Mouse (Mus musculus) midbrain, embryonic 10.5 days (tissue): ENCODE measurements around the gene Rpl37. TPM values are rescaled to one million over a fixed set of nuclear protein-coding genes. Genes with fewer than 3 reads are reported as not detected.

ENCODE experiments used
- DNase-seq: peaks from one replicate; pipeline ENCODE4 v3.0.0-alpha.2; 2017; ENCODE audit warnings: low spot score
- H3K27ac ChIP-seq: fragments of 300-500 bp; sonication (generic); replicated peaks from 2 replicates; pipeline ENCODE4 v1.5.1; 2016; ENCODE audit warnings: mild to moderate bottlenecking
- H3K27me3 ChIP-seq: fragments of 300-500 bp; sonication (generic); 2 replicates; pipeline ENCODE4 v1.6.1; 2016; ENCODE audit warnings: low read depth, mild to moderate bottlenecking; ENCODE audit not compliant: poor library complexity, severe bottlenecking
- H3K36me3 ChIP-seq: fragments of 300-500 bp; sonication (generic); 2 replicates; pipeline ENCODE4 v1.6.1; 2016; ENCODE audit warnings: mild to moderate bottlenecking, moderate library complexity
- H3K4me1 ChIP-seq: fragments of 300-500 bp; sonication (generic); 2 replicates; pipeline ENCODE4 v1.6.1; 2016
- H3K4me3 ChIP-seq: fragments of 300-500 bp; sonication (generic); 2 replicates; pipeline ENCODE4 v1.5.1; 2016; ENCODE audit warnings: mild to moderate bottlenecking, moderate library complexity
- H3K9me3 ChIP-seq: fragments of 300-500 bp; sonication (generic); replicated peaks from 2 replicates; pipeline ENCODE4 v1.6.1; 2016; ENCODE audit warnings: mild to moderate bottlenecking
- WGBS: fragments of 180-500 bp; shearing (Covaris S2); methylation state at CpG from one replicate; pipeline ENCODE4 v1.1.7; 2016; 5-methylcytosine and 5-hydroxymethylcytosine counted together
- polyA plus RNA-seq: library from polyadenylated mRNA; unstranded; fragments of >200 nt; fragmentation: Nextera tagmentation; extraction: Ambion mirVana; gene quantifications from 2 replicates; pipeline ENCODE4 v1.2.1, GENCODE M21; 2016

The Rpl37 gene
- polyA plus RNA-seq = 382 and 459 TPM in 2 replicates

DNA sequence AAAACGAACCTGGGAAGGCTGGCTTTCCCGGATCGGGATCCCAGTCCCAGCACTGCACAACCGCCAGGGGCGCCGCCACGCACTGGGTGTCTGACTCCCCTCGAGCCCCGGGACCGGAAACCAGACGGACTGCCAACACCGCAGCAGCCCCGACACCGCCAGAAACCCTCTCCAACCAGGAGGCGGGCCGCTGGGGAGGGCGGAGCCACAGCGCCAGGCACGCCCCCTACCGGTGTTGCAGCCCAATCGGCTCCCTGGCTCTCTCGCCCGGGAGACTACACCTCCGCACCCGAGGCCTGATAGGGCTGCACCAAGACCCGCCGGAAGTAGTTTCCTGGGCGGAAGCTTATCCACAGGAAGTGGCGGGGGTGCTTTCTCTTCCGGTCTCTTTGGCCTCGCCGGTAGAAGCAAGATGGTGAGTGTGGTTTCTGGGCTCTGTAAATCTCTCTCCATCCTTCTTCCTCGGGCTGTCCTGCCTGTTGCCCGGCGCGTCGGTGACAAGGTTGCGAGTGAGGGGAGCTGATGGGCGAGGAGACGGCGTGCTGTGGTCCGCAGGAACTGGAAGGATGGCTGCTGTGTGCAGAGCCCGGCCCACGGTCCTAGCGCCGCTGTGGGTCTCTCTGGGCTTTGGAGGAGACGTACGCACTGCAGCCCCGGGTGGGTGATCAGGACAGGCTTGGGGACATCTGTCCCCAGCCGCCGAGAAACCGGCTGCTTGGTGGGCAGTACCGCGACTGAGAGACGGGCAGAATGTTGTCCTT lies at the start of gene Rpl37:
Gene Rpl37 (plus strand): TSS at position 376 of the 761 bp plus-strand sequence.
- DNase-seq = peak; percentile 99
- peak within 1 kb of the TSS; percentile 95 for H3K27ac ChIP-seq
- H3K9me3 ChIP-seq = no peaks in the 10 kb centered on the region
- peaks cover 23% of the 10 kb centered on the region for H3K4me1 ChIP-seq
- peak within 1 kb of the TSS; percentile 86 for H3K4me3 ChIP-seq
- WGBS = under 1% methylated on average over 55 of the region's 55 CpGs
- no peaks in the 10 kb centered on the region for H3K27me3 ChIP-seq
- peaks cover 42% of the 10 kb centered on the region for H3K36me3 ChIP-seq

DNA sequence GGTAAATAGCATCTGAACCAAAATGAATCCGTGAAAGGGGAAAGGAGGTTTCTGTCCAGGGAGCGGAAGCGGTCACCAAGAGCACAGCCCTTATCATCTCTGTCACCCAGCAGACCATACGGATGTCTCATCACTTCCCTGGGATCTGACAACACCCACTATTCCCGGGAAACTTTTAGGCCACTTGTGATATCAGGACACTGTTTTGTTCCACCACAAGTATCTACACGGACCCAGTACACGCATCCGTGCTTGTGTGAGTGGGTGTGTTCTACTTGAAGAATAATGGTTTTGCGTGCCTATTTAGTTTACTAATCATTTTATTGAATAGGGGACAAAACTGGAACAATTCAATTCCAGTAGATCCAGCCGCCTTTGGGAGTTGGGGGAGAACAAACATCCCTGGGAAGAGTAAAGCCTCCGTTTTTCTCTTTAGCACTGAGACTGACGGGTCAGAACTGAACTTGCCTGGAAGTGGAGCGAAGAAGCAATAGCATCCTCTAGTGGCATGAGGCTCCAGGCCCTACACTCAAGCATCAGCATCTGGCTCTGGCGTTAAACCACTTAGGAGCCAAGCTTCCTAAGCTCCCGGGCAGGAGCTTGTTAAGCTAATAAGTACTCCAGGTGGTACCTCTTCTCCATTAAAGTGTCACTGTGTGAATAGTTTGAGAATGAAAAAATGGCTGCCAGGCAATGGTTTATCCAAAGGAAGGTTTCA lies 47.5 kb upstream of the Rpl37 start:
- Histone ChIP-seq H3K4me1 (no peaks in the 10 kb centered on the region), H3K9me3 (no peaks in the 10 kb centered on the region), H3K27ac (no peak overlapping the region), H3K4me3 (no peak overlapping the region), H3K27me3 (no peaks in the 10 kb centered on the region), H3K36me3 (no peaks in the 10 kb centered on the region)
- WGBS = 62% methylated on average over 15 of the region's 15 CpGs
- peak; percentile 19 for DNase-seq

DNA sequence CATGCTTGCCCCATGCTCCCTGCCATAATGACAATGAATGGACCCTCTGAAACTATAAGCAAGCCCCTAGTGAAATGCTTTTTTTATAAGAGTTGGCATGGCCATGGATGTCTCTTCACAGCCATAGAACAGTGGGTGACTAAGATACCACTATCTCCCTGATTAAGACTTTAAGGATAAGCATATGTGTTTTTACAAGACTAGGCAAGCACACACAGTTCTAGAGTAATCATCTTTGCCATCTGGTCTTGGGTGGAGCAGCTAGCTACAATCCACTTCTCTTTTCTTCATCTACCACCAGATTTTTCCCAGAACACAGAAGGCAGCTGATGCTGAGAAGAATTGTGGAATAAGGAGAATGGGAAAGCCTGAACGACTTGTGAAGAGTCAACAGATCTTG lies 35.2 kb upstream of the Rpl37 start:
- Histone ChIP-seq H3K36me3 (no peaks in the 10 kb centered on the region), H3K4me1 (no peaks in the 10 kb centered on the region), H3K4me3 (no peak overlapping the region), H3K27ac (no peak overlapping the region), H3K27me3 (no peaks in the 10 kb centered on the region), H3K9me3 (no peaks in the 10 kb centered on the region)
- no peak for DNase-seq
- whole genome bisulfite sequencing = 83% methylated on average over 1 of the region's 1 CpGs

DNA sequence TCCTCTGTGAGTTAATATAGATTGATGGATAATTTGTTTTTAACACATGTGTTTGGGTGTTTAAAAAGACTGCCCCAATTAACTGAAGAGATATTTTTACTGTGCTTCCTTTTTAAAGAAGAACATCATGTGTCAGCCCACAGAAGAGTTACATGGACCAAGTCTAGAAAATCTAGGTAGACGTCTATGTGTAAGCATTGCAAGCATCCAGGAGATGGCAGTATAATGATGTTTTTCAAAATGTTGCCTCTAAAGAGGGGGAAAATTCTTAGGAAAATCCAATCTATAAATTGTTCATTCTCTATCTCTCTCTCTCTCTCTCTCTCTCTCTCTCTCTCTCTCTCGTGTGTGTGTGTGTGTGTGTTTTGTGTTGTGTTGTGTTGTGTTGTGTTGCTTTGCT lies 30.3 kb upstream of the Rpl37 start:
- DNase-seq = no peak
- Histone ChIP-seq H3K27me3 (no peaks in the 10 kb centered on the region), H3K4me3 (no peak overlapping the region), H3K27ac (no peak overlapping the region), H3K36me3 (no peaks in the 10 kb centered on the region), H3K9me3 (no peaks in the 10 kb centered on the region), H3K4me1 (no peaks in the 10 kb centered on the region)
- 30% methylated on average over 2 of the region's 2 CpGs for WGBS

GRCm38 (mm10) chr15:5088850-5089608 lies 27.4 kb upstream of the Rpl37 start:
- 81% methylated on average over 7 of the region's 7 CpGs for WGBS
- H3K9me3 ChIP-seq = no peaks in the 10 kb centered on the region
- H3K4me3 ChIP-seq = no peak overlapping the region
- no peak overlapping the region for H3K27ac ChIP-seq
- H3K4me1 ChIP-seq = no peaks in the 10 kb centered on the region
- no peaks in the 10 kb centered on the region for H3K27me3 ChIP-seq
- DNase-seq = no peak
- H3K36me3 ChIP-seq = no peaks in the 10 kb centered on the region

DNA sequence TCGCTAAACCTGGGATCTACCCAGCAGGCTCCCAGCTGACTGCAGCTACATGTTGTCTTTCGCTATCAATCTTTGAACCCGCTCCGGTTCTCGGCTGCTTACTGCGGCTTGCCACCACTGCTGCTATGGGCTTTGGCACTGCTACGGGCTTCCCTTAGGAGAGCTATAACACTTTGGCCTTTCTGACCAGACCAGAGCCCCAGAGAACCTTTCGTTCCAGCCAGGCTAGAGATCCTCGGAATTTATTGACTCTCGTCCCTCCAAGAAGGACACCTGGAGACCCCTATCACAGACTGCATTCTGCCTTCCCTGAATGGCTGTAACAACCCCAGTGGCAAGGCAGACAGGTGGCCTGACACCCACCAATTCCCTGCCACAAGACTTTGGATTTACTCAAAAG lies 26.3 kb upstream of the Rpl37 start:
- no peaks in the 10 kb centered on the region for H3K36me3 ChIP-seq
- no peaks in the 10 kb centered on the region for H3K4me1 ChIP-seq
- no peak overlapping the region for H3K4me3 ChIP-seq
- H3K27ac ChIP-seq = no peak overlapping the region
- H3K27me3 ChIP-seq = no peaks in the 10 kb centered on the region
- WGBS = 93% methylated on average over 10 of the region's 10 CpGs
- DNase-seq = no peak
- no peaks in the 10 kb centered on the region for H3K9me3 ChIP-seq

DNA sequence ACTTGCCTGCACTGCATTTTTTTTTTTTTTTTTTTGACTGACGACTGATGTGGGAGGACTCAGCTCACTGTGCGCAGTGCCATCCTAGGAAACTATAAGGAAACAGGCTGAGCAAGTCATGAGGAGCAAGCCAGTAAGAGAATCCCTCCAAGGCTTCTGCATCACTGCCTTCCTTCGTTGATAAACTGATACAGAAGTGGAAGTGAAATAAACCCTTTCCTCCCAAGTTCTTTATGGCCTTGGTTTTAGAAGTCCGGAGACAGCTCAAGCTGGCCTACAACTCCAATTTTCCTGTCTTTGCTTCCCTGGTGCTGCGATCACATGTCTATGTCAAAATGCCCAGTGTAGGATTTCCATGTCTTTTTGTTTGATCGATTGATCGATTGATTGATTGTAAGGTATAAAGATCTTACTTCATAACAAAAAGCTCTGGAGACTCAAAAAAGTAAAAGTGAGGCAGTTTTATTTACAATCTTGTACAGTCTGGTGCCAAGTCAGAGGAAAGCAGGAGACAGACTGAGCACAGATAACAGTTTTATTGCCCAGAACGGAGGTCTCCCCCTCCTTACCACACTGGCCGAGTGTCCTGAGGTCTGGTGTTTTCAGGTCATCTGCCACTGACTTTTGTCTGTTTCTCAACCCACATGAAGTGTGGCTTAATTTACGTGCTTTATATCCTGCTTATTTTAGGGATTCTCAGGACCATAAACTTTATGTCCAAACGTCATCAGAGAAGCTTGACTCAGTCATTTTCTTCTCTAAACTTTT lies 20.7 kb upstream of the Rpl37 start:
- no peaks in the 10 kb centered on the region for H3K36me3 ChIP-seq
- no peak overlapping the region for H3K4me3 ChIP-seq
- no peak overlapping the region for H3K27ac ChIP-seq
- H3K27me3 ChIP-seq = no peaks in the 10 kb centered on the region
- DNase-seq = no peak
- H3K4me1 ChIP-seq = no peaks in the 10 kb centered on the region
- H3K9me3 ChIP-seq = no peaks in the 10 kb centered on the region
- 92% methylated on average over 11 of the region's 11 CpGs for WGBS

DNA sequence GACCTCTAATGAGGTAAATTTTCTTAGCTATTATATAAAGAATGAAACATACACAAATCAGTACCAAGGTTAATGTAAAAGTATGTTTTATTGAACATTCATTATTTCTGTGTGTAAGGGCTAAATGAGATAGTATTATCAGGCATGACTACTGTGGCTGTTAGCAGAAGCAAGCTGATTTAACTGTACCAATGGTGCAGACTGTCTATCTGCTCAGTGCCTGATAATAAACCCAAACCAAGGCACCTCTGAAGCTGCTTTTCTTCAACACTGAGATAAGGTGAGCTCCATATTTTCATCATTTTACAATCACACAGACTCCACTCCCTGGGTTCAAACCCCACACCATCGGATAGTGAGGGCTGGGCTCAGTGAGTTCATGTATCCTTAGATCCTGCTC lies 19.1 kb upstream of the Rpl37 start:
- no peaks in the 10 kb centered on the region for H3K36me3 ChIP-seq
- no peaks in the 10 kb centered on the region for H3K27me3 ChIP-seq
- DNase-seq = no peak
- 88% methylated on average over 1 of the region's 1 CpGs for WGBS
- H3K27ac ChIP-seq = no peak overlapping the region
- no peaks in the 10 kb centered on the region for H3K9me3 ChIP-seq
- no peak overlapping the region for H3K4me3 ChIP-seq
- H3K4me1 ChIP-seq = no peaks in the 10 kb centered on the region

DNA sequence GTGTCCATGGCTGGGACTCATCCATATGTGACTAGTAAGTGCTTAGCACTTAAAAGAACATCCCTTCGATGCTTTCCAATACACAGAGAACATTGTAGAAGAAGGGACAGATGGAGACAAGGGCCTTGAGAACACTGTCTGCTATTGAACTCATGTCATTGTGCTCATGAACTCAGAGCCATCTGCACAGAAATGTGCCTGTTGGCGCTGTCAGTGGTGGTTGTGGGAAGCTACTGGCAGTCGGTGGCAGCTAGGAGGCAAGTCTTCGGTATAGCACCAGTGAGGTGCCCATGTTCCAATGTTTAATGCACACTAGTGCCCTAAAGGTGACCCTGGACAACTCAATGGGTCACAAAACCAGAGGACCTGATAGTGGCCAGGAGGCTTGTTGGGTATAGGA lies 14.1 kb upstream of the Rpl37 start:
- Histone ChIP-seq H3K27me3 (no peaks in the 10 kb centered on the region), H3K27ac (no peak overlapping the region), H3K36me3 (no peaks in the 10 kb centered on the region), H3K4me1 (no peaks in the 10 kb centered on the region), H3K9me3 (no peaks in the 10 kb centered on the region), H3K4me3 (no peak overlapping the region)
- WGBS = 95% methylated on average over 4 of the region's 4 CpGs
- no peak for DNase-seq

GRCm38 (mm10) chr15:5105891-5106290 lies 10.6 kb upstream of the Rpl37 start:
- H3K4me1 ChIP-seq = no peaks in the 10 kb centered on the region
- no peaks in the 10 kb centered on the region for H3K9me3 ChIP-seq
- H3K27me3 ChIP-seq = no peaks in the 10 kb centered on the region
- DNase-seq = no peak
- 83% methylated on average over 6 of the region's 6 CpGs for WGBS
- no peak overlapping the region for H3K4me3 ChIP-seq
- H3K36me3 ChIP-seq = no peaks in the 10 kb centered on the region
- H3K27ac ChIP-seq = no peak overlapping the region

GRCm38 (mm10) chr15:5106293-5106692 lies 10.2 kb upstream of the Rpl37 start:
- no peaks in the 10 kb centered on the region for H3K9me3 ChIP-seq
- H3K27me3 ChIP-seq = no peaks in the 10 kb centered on the region
- no peak overlapping the region for H3K27ac ChIP-seq
- no peak for DNase-seq
- H3K36me3 ChIP-seq = no peaks in the 10 kb centered on the region
- H3K4me1 ChIP-seq = no peaks in the 10 kb centered on the region
- WGBS = 58% methylated on average over 2 of the region's 2 CpGs
- H3K4me3 ChIP-seq = no peak overlapping the region
